Mouse (Mus musculus) spleen, adult 2 months (tissue): ENCODE data around the gene Mbnl1. TPM values are rescaled to one million over a fixed set of nuclear protein-coding genes. Genes with fewer than 3 reads are reported as not detected.

Experiments
- DNase-seq, 2 experiments: peaks; one replicate each; pipeline versions ENCODE4 v3.0.0 to v3.0.0-alpha.2; 2012 to 2021; ENCODE audit warnings: low spot score in 2 of 2, low read depth in 1 of 2
- H3K27ac ChIP-seq: fragments of 200-500 bp; 2 replicates; pipeline ENCODE4 v1.5.1; 2012; ENCODE audit warnings: low read length, inconsistent platforms; ENCODE audit not compliant: insufficient read depth
- H3K27me3 ChIP-seq: fragments of 200-500 bp; 2 replicates; pipeline ENCODE4 v1.6.1; 2012; ENCODE audit warnings: mild to moderate bottlenecking, moderate library complexity, low read length, inconsistent platforms; ENCODE audit not compliant: control insufficient read depth, insufficient read depth
- H3K36me3 ChIP-seq: fragments of 200-500 bp; 2 replicates; pipeline ENCODE4 v1.6.1; 2012; ENCODE audit warnings: mild to moderate bottlenecking, low read length, inconsistent platforms; ENCODE audit not compliant: control insufficient read depth, insufficient read depth
- H3K4me1 ChIP-seq: fragments of 200-500 bp; 2 replicates; pipeline ENCODE4 v1.6.1; 2011; ENCODE audit warnings: inconsistent platforms; ENCODE audit not compliant: control insufficient read depth, insufficient read depth, insufficient read length
- H3K4me3 ChIP-seq: fragments of 200-500 bp; 2 replicates; pipeline ENCODE4 v1.5.1; 2011; ENCODE audit warnings: mild to moderate bottlenecking, inconsistent platforms; ENCODE audit not compliant: insufficient read depth, insufficient read length; ENCODE audit errors: extremely low read depth
- CTCF ChIP-seq: fragments of 200-500 bp; IDR thresholded peaks from 2 replicates; pipeline ENCODE4 v1.5.1; 2011; ENCODE audit warnings: mild to moderate bottlenecking, inconsistent platforms; ENCODE audit not compliant: insufficient read depth, insufficient read length, insufficient replicate concordance; ENCODE audit errors: extremely low read depth
- POLR2A ChIP-seq: fragments of 200-500 bp; IDR thresholded peaks from 2 replicates; pipeline ENCODE4 v1.6.1; 2011; ENCODE audit warnings: low read depth, low read length, inconsistent platforms
- WGBS: fragments of 180-500 bp; shearing (Covaris S2); methylation state at CpG from one replicate; pipeline ENCODE4 v1.1.7; 2018; 5-methylcytosine and 5-hydroxymethylcytosine counted together
- polyA plus RNA-seq: library from polyadenylated mRNA; depleted of rRNA; stranded (reverse); fragments of >200 nt; gene quantifications from 2 replicates; pipeline ENCODE4 v1.2.3, GENCODE M21; 2012

The Mbnl1 gene
- polyA plus RNA-seq, 1 experiment: 159 TPM

DNA sequence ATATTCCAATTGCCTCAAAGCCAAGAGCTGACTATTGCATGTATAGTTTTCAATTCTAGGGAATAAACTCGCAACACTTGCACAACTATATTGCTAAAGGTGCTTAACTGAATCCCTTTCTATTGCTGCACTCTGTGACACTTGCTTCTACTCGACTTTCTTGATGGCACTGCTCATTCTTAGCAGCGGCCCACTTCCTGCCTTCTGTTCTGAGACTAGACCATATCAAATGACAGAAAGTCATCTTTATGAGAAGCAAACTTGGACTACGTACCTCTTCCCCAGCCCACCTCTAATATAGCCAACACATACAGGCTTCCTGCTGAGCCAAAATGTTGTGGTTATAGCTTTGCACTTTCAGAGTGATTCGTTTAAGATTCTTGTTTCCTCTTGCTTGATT, 23.6 kb downstream of the Mbnl1 start:
- Histone ChIP-seq H3K4me3 (no peak overlapping the region), H3K4me1 (peaks cover 20% of the 10 kb centered on the region), H3K27me3 (no peaks in the 10 kb centered on the region), H3K36me3 (no peaks in the 10 kb centered on the region), H3K27ac (peak overlapping the region; percentile 13; the same call in 1 of the 2 replicates)
- DNase-seq: no peak
- no peak for TF ChIP-seq CTCF
- 28% methylated on average over 5 of the region's 5 CpGs for WGBS

DNA sequence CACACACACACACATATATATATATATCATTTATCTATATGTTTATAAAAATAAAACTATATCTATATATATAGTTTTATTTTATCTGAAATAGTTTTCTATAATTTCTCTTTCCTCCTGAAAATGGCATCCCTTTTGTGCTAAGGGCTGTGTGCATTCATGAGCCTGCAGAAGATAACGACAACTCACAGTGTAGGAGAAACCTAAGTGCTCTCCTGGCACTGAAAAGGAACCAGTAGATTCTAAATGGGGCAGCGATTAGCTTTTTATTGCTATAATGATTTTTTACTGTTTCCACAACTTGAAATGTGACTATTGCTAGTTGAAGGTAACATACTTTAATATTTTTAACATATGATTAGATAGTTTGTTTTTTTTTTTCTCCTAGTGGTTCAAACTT, 25.5 kb downstream of the Mbnl1 start:
- Histone ChIP-seq H3K27ac (no peak overlapping the region), H3K36me3 (no peaks in the 10 kb centered on the region), H3K27me3 (no peaks in the 10 kb centered on the region), H3K4me3 (no peak overlapping the region), H3K4me1 (peaks cover 23% of the 10 kb centered on the region)
- no peak for DNase-seq
- WGBS: 74% methylated on average over 2 of the region's 2 CpGs
- TF ChIP-seq POLR2A: no peak
- no peak for TF ChIP-seq CTCF

DNA sequence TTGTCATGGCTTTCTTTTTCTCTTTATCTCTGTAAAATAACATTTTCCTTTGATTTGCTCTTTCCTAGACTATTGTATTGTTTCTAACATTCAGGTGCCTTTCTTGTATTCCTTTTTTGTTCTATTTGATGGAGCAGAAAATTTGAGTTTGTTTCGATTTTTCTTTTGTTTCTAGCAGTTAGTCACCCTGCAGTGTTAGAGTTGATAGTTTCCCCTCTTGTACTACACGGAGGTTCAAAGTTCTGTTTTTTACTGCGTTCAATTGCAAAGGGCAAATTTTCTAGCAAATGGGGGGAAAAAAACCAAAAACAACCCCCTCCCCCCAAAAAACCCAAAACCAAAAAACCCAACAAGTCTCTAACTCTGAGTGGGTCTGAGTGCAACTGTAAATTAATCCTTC, 26.0 kb downstream of the Mbnl1 start:
- no peaks in the 10 kb centered on the region for H3K27me3 ChIP-seq
- H3K27ac ChIP-seq: peak overlapping the region; percentile 47; the same call in 1 of the 2 replicates
- 11% methylated on average over 3 of the region's 3 CpGs for WGBS
- peaks cover 24% of the 10 kb centered on the region for H3K4me1 ChIP-seq
- no peak for DNase-seq
- no peak for TF ChIP-seq POLR2A
- no peak for TF ChIP-seq CTCF
- no peak overlapping the region for H3K4me3 ChIP-seq
- H3K36me3 ChIP-seq: no peaks in the 10 kb centered on the region

DNA sequence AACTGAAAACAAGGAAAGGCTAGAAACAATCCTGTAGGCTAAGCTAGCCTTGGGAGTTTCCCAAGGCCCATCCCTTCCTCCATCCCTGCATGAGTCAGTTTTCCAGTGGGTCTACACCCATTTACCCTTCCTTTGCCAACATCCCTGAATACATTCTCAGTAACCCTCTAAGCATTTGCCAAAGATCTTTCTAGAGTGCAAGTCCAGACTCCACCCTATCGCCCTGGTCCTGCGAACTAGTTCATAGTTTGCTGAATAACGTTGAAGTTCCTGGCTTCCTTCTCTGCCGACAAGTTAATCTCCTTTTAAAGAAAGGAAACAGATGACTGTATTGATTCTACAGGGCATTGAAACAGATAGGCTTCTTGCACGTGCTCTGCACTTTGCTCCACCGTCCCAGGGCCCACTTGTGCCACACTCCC, 26.5 kb downstream of the Mbnl1 start:
- DNase-seq: no peak
- Histone ChIP-seq H3K4me1 (peaks cover 24% of the 10 kb centered on the region), H3K36me3 (no peaks in the 10 kb centered on the region), H3K27ac (peak overlapping the region; percentile 47; the same call in 1 of the 2 replicates), H3K27me3 (no peaks in the 10 kb centered on the region), H3K4me3 (no peak overlapping the region)
- 18% methylated on average over 6 of the region's 6 CpGs for WGBS
- no peak for TF ChIP-seq CTCF
- TF ChIP-seq POLR2A: no peak

DNA sequence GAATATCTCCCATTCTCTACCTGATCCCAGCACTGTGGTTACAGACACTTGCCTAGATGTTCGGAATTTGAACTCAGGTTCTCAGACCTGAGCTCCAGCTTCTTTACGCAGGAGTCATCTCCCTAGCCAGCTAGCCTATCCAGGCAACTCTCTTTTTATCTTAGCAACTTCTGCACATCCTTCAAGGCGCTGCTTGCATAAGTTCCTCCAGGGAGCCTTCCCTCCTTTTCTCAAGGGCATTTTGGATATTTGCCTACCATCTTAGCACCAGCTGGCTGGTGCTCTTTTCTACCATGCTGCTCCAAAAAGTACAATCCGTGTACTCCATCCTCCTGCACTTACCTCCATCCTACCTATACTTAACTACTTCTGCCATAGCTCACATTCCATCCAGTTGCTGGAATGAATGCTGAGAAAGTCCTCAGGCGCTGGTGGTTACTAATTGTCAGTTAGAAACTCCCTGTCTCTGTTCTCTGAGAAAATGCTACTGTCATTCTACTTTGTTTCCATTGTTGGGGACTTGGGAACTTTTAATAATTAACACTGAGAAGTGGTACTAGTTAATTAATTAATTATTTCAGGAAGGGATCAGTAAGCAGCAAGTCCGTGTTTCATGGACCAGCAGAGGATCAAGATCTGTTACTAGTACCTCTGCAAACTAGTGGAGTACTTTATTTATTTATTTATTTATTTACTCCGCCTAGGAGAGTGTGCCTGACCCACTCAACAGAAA, 27.3 kb downstream of the Mbnl1 start:
- Histone ChIP-seq H3K36me3 (peaks cover 1% of the 10 kb centered on the region; the same call in 1 of the 2 replicates), H3K4me3 (no peak overlapping the region), H3K27ac (0 out of 2 replicates have a peak overlapping the region, but pooled peaks have one; percentile 15), H3K27me3 (no peaks in the 10 kb centered on the region), H3K4me1 (peaks cover 27% of the 10 kb centered on the region)
- no peak for DNase-seq
- TF ChIP-seq POLR2A: no peak
- no peak for TF ChIP-seq CTCF
- 47% methylated on average over 7 of the region's 7 CpGs for WGBS

DNA sequence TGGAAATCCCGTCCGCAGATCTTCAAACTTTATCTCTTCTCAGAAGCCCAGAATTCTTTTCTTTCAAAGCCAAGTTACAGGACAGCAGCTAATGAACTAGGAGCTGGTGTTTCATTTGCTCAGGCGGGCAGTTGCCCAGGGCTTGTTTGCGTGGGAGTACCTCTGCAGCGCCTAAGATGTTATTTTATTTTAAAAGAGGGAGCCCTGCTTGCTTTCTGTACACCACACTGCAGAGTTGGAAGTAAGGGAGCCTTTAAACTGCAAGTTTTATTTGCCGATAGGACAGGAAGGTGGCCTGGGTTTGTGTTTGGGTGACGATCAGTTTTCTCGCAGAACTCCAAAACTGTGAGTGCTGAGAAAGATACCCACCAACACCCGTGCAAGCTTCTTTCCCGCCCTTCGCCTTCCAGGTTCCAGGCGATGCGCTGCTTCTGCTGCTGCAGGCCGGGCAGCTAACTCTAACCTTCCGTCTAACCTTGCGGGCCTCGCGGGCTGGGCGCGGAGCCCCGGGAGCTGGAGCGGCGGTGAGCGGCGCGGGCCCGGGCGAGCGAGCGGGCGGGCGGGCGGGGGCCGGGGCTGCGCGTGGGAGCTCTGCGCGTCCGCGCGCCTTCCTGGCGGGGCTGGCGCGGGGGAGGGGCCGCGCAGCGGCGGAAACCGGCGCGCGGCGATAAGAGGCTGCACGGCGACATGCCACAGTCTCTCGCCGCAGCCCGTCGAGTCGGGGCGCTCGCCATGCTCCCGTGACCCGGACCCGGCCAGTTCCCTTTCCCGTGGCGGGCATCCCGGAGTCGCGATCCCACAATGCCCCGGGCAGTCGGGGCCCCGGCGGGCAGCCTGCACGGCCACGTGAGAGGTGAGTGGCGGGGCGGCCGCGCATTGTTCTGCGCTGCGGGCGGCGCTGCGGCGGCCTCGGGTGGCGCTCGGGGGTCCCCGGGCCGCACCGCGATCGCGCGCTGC, 28.2 kb downstream of the Mbnl1 start:
- peak overlapping the region; percentile 96 for H3K4me3 ChIP-seq
- H3K27me3 ChIP-seq: no peaks in the 10 kb centered on the region
- peaks cover 27% of the 10 kb centered on the region for H3K4me1 ChIP-seq
- 1% methylated on average over 88 of the region's 96 CpGs for WGBS
- no peak for TF ChIP-seq CTCF
- TF ChIP-seq POLR2A: peak; percentile 71
- peak in 1 of 2 experiments; percentile 79 for DNase-seq
- H3K36me3 ChIP-seq: peaks cover 1% of the 10 kb centered on the region; the same call in 1 of the 2 replicates
- peak overlapping the region; percentile 95 for H3K27ac ChIP-seq
